Mouse (Mus musculus) G1E (cell line): Measurements from ENCODE around the gene Hnrnpll.

Source experiments
- CTCF ChIP-seq: IDR thresholded peaks from 2 replicates; pipeline ENCODE4 v1.5.1; 2012; ENCODE audit warnings: low read depth, low read length, inconsistent platforms, mixed read lengths
- GATA1 ChIP-seq: IDR thresholded peaks from 2 replicates; pipeline ENCODE4 v1.6.1; 2012; ENCODE audit warnings: borderline replicate concordance, low read length, inconsistent platforms, mixed read lengths
- GATA2 ChIP-seq: IDR thresholded peaks from 2 replicates; pipeline ENCODE4 v1.6.1; 2012; ENCODE audit warnings: low read depth, low read length, inconsistent platforms, borderline replicate concordance
- TAL1 ChIP-seq: conservative IDR thresholded peaks from 2 replicates; pipeline ENCODE4 v1.6.1; 2012; ENCODE audit warnings: low read depth, low read length, inconsistent platforms, mixed read lengths

GRCm38 (mm10) chr17:80020495-80020894, 41.6 kb downstream of the Hnrnpll start:
- TF ChIP-seq CTCF: no peak
- TF ChIP-seq GATA1: no peak
- TF ChIP-seq GATA2: no peak
- no peak for TF ChIP-seq TAL1
